Mouse (Mus musculus) urinary bladder, adult 2 months (tissue): Measurements from ENCODE around the gene Spock1. TPM values are rescaled to one million over a fixed set of nuclear protein-coding genes. Genes with fewer than 3 reads are reported as not detected.

Experiments used
- DNase-seq: peaks from one replicate; pipeline ENCODE4 v3.0.0; 2022; ENCODE audit warnings: low spot score
- polyA plus RNA-seq: library from polyadenylated mRNA; depleted of rRNA; stranded (reverse); fragments of >200 nt; gene quantifications from 2 replicates; pipeline ENCODE4 v1.2.3, GENCODE M21; 2012

The Spock1 gene
- polyA plus RNA-seq, 1 experiment, result 0.11 TPM

DNA sequence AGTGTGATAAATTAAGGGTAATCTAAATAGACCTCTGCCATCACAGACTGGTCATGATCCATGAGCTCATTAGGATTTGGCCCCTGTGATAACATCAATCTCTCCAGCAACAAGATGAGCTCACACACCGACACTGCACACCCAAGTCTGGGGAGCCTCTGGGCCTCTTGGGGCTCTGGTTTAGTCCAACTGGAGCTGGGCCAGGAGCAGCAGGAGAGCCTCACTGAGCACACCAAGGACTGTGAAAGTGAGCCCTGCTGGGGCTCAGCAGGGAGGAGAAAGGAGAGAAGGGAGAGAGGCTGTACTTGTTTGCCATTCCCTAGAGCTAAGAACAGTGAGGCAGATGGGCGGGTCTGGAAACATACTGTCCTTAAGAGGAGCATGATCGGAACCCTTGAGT lies 248.3 kb downstream of the Spock1 start:
- DNase-seq, result no peak

- no peak for DNase-seq
These were observed 251.5 kb downstream of the Spock1 start for GRCm38 (mm10) chr13:57656606-57657005.

- no peak for DNase-seq
These were observed 253.8 kb downstream of the Spock1 start for GRCm38 (mm10) chr13:57654362-57654761.

- no peak for DNase-seq
These were observed 256.9 kb downstream of the Spock1 start for GRCm38 (mm10) chr13:57651236-57651635.

- no peak for DNase-seq
These were observed 259.3 kb downstream of the Spock1 start for GRCm38 (mm10) chr13:57648784-57649183.

GRCm38 (mm10) chr13:57647456-57647855 lies 260.7 kb downstream of the Spock1 start:
- no peak for DNase-seq

DNA sequence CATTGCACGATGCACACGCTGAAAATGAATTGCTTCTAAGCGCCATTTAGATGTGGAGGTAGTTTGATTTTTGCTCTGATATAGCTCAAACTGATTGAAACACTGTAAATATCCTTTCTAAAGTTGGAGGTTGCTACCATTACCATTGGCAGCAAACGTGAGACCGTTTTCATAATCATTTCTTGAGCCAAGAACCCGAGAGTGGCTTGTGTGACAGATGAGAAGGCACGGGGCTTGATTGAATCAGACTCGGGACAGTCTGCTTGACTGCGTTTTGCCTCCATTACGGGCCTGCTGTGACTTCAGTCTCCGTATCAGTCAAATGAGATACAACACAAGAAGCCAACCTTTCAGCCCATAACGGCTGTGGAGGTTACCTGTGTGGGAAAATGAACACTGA lies 265.1 kb downstream of the Spock1 start:
- DNase-seq, result no peak

DNA sequence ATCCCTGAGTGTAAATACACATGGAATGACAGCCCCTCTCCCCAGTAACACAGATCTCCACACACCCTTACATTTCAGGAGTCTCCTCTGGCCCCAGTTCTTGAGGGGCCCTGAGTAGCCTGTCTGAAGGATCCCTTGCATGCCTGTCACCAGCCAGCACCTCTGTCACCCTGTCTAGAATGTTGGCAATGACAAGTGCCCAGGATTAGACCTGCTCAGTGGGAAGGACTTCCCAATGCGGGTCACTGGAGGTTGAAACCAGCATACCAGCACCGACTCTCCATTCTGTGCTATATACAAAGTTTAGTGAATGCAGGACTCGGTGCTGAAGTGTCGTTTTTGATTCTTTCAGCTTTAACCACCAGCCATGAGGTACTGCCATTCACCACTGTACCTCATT lies 266.5 kb downstream of the Spock1 start:
- DNase-seq, result no peak

GRCm38 (mm10) chr13:57640968-57641367 lies 267.2 kb downstream of the Spock1 start:
- DNase-seq, result no peak

- no peak for DNase-seq
These were observed 269.3 kb downstream of the Spock1 start for GRCm38 (mm10) chr13:57638820-57639219.

DNA sequence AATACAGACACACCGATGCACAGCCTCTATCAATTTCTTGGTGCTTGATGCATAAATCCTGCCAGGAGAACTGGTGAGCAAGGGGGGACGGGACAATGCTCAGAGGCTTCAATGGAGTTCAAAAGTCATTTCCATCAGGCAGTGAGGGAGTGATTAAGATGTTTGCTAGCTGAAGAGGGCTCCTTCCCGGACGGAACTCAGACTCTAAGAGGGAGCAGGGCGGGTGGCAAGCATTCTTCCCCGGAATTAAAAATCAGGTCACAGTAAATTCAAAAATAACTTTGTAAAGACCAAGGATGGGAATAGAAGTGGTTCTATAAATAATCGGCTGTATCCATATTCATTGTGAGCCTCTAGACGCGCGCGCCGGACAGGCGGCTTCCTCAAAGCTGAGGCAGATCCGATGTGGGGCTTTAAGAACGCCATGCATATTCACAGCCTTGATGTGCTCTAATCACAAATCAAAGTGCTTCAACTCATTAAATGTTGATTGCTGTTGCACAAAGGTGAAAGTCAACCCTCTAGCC lies 270.5 kb downstream of the Spock1 start:
- DNase-seq, result no peak

GRCm38 (mm10) chr13:57637080-57637572 lies 271.0 kb downstream of the Spock1 start:
- no peak for DNase-seq

DNA sequence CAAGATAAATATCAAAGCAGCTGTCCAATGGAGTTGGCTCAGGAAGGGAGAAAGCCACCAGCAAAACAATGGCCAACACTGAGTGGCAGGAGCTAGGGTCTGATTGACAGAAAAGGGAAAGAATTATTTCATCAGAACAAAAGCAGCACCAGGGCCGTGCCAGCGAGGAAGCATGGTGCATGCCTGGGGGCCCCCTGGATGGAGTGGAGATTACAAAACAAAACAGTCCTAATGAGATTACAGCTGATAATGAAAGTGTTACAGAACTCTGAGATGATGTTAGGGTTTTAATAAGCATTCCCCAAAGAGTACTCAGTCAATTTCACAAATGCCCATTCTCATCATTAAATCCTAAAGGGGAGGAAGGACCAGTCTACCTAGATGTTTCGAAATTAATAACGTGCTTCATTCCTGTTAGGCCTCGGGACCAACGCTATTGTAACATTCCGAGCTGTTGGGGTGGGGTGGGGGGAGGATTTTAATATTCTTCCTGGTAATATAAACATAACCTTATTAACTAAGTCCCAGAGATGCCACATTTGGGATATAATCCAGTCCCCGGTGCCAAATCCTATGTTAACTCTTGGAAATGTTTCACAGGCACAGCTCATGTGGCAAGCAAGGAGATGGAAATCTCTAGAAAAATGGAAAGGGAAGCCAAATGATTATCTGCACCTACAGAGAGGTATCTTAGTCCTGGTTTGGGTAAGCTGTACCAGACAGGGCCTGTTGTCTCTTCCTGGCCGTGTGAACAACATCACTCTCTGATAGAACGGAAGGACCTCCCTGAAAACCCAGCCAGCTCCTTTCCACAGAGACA lies 271.7 kb downstream of the Spock1 start:
- no peak for DNase-seq

GRCm38 (mm10) chr13:57630532-57630931 lies 277.6 kb downstream of the Spock1 start:
- DNase-seq, result no peak

DNA sequence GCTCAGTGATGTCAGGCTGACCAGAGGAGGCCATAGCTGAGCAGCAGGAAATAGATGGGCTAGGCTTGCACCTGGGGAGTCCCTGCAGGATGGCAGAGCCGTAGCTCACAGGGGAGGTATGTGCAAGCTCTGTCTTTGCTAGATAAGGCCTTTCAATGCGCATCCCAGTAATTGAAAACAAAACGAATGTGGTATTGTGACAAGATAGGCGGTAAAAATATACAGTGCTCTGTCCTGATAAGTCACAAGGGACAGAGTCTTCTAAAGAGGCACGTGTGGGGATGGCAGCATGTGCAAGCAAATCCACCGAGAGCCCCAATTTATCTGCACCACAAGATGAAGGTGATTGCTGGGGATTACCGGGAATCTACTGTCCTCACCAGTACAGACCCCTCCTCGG lies 279.9 kb downstream of the Spock1 start:
- DNase-seq, result no peak

DNA sequence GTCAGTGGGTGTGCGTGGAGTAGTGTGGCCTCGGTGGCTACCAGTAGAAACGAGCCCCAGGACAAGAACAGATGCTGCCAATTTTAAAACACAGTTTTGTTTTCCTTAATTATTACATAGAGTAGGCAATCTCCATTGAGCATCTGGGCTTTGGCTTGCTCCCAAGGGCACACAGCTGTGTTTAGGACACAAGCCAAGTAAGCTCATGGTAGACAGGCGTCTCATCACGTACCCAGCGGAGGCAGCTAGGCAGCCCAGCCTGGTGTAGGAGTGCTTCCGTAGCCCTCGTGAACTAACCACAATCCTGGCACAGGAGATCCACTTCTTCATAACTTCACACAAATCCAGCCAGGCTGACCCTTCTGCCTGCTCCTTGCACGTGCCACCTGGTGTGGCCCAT lies 281.7 kb downstream of the Spock1 start:
- no peak for DNase-seq

- DNase-seq, result no peak
These were observed 284.1 kb downstream of the Spock1 start for GRCm38 (mm10) chr13:57623909-57624481.

- no peak for DNase-seq
These were observed 288.9 kb downstream of the Spock1 start for GRCm38 (mm10) chr13:57619079-57619768.

- no peak for DNase-seq
These were observed 296.6 kb downstream of the Spock1 start for GRCm38 (mm10) chr13:57611326-57612171.

- no peak for DNase-seq
These were observed 298.2 kb downstream of the Spock1 start for GRCm38 (mm10) chr13:57609946-57610345.

DNA sequence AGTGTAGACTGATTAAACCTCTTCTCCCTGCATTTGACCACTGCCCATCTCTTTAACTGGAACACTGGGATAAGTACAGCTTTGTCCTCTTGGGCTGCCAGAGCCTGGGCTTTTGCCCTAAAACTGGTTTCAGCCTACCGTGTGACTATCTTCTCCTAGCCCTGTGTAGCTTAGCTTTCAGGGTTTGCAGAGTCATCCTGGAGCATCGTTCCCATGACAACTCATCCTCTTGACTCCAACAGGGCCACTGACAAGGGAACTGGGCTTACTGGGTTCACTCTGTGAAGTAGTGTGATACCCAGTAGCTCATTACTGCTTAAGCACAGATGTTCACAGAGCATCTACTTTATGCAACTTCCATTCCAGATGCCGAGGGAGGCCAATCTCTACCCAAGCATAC lies 303.7 kb downstream of the Spock1 start:
- DNase-seq, result no peak

GRCm38 (mm10) chr13:57603226-57603625 lies 304.9 kb downstream of the Spock1 start:
- DNase-seq, result no peak
